Mouse (Mus musculus) lung, adult 2 months (tissue): ENCODE data around the gene 2900011O08Rik. TPM values are rescaled to one million over a fixed set of nuclear protein-coding genes. Genes with fewer than 3 reads are reported as not detected.
"Not testable (repeated sequence)": the region's sequence is repeated elsewhere in the genome, so short reads cannot be mapped to it uniquely, and the experiment has no call there.

Experiments used
- DNase-seq: peaks from one replicate; pipeline ENCODE4 v3.0.0; 2022
- H3K4me1 ChIP-seq: fragments of 200-500 bp; 2 replicates; pipeline ENCODE4 v1.6.1; 2011; ENCODE audit warnings: low read length; ENCODE audit not compliant: control insufficient read depth, insufficient read depth
- H3K4me3 ChIP-seq: fragments of 200-500 bp; replicated peaks from 2 replicates; pipeline ENCODE3; 2011; ENCODE audit warnings: low read depth, mild to moderate bottlenecking, control low read depth, low read length; ENCODE audit errors: extremely low read depth
- CTCF ChIP-seq: fragments of 200-500 bp; IDR thresholded peaks from 2 replicates; pipeline ENCODE4 v1.5.1; 2011; ENCODE audit warnings: mild to moderate bottlenecking, low read length, control low read depth; ENCODE audit not compliant: insufficient read depth
- POLR2A ChIP-seq: fragments of 200-500 bp; IDR thresholded peaks from 2 replicates; pipeline ENCODE4 v1.6.1; 2011; ENCODE audit warnings: low read depth, mild to moderate bottlenecking, control low read depth, low read length, borderline replicate concordance; ENCODE audit errors: extremely low read depth
- WGBS: fragments of 180-500 bp; shearing (Covaris S2); methylation state at CpG from one replicate; pipeline ENCODE4 v1.1.7; 2018; 5-methylcytosine and 5-hydroxymethylcytosine counted together
- polyA plus RNA-seq: library from polyadenylated mRNA; depleted of rRNA; stranded (reverse); fragments of >200 nt; gene quantifications from 2 replicates; pipeline ENCODE4 v1.2.3, GENCODE M21; 2012

The 2900011O08Rik gene
- polyA plus RNA-seq, 1 experiment: 0.20 TPM

DNA sequence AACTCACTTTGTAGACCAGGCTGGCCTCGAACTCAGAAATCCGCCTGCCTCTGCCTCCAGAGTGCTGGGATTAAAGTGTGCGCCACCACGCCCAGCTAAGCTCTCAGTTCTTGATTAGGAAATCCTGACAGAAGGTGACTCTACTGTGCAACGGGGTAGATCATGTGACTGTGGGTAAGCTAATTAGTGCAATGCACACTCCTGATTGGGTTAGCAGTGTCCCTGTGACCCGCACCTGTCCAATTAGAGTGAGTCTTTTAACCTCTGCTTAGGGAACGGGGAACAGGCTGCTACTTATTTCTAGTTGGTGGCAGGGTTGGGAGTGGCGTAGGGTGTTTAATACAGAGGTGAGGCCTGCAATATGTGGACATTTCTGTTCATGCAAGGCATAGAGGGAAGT, 14.4 kb upstream of the 2900011O08Rik start:
- H3K4me1 ChIP-seq: no peaks in the 10 kb centered on the region
- no peak for TF ChIP-seq CTCF
- no peak for TF ChIP-seq POLR2A
- no peak overlapping the region for H3K4me3 ChIP-seq
- WGBS: 86% methylated on average over 8 of the region's 8 CpGs
- no peak for DNase-seq

DNA sequence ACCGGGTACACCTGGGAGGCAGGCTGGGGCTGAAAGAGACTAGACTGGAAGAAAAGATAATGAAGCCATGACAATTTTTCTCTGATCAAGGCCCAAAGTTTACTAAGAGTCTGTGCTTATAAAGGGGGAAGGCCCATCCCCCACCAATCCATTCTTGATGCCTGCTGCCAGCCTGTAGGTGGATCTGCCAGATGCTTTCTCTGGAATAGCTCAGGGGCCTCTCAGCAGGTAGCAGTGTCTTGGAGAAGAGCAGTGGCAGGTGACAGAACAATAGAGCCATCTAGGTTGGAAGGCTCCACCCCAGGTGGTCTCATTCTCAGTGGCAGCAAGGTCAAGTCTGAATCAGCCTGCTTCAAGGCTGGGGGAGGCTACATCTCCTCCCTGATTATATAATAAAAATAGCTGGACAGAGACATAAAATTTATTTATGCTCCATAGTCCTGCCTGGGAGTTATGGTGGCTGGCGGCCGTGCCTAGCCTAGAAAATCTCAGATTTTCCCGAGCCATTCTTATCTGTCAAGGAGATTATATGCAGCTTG, 10.0 kb upstream of the 2900011O08Rik start:
- H3K4me1 ChIP-seq, H3K4me3 ChIP-seq, DNase-seq: not testable (repeated sequence)
- 85% methylated on average over 4 of the region's 4 CpGs for WGBS

- not testable (repeated sequence) for DNase-seq, H3K4me1 ChIP-seq, H3K4me3 ChIP-seq
- 55% methylated on average over 1 of the region's 1 CpGs for WGBS
These were observed 9.4 kb upstream of the 2900011O08Rik start for GRCm38 (mm10) chr16:13977026-13977425.

GRCm38 (mm10) chr16:13981726-13982125, 4.7 kb upstream of the 2900011O08Rik start:
- 79% methylated on average over 3 of the region's 3 CpGs for WGBS
- not testable (repeated sequence) for DNase-seq, H3K4me1 ChIP-seq, H3K4me3 ChIP-seq

DNA sequence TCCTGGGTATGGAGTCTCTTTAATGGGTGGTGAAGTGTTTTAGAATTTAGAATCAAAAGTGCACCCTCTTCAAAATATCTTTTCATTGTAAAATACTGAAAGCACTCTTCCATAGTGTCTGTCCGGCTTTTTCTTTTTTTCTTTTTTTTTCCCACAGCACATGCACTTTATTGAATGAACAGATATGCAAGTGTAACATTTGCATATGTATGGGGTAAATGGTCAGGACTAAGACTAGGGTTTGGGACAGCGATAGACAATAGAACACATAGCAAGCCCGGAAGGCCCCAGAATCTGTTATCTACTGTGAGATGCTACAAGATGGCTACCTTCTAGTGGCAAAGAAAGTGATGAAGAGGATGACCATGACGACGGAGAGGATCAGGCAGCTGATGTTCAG, 3.2 kb upstream of the 2900011O08Rik start:
- no peak for DNase-seq
- H3K4me1 ChIP-seq: no peaks in the 10 kb centered on the region; the same call in 1 of the 2 replicates
- 89% methylated on average over 5 of the region's 5 CpGs for WGBS
- TF ChIP-seq CTCF (no peak), POLR2A (no peak)
- no peak overlapping the region for H3K4me3 ChIP-seq

DNA sequence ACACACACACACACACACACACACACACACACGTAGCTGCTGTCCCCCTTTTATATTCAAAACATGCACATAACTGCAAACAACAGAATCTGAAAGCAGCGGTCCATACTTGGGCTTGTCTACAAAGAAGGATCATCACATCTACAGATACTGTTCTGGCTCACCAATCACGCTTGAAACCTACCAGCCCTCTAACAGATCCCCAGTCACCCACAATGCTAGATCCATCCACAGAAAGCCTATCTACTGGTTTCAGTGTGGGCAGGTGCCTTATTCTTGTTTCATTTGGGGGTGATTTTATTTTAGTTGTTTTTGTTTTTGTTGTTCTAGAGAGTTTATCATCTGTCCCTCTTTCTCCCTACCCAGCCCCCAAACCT, 219 bp upstream of the 2900011O08Rik start:
- H3K4me1 ChIP-seq: no peaks in the 10 kb centered on the region; the same call in 1 of the 2 replicates
- no peak for DNase-seq
- WGBS: 66% methylated on average over 3 of the region's 3 CpGs
- TF ChIP-seq CTCF (no peak), POLR2A (no peak)
- no peak overlapping the region for H3K4me3 ChIP-seq

- WGBS: 79% methylated on average over 11 of the region's 11 CpGs
- DNase-seq: no peak
- no peak overlapping the region for H3K4me3 ChIP-seq
- no peak for TF ChIP-seq POLR2A
- TF ChIP-seq CTCF: no peak
- H3K4me1 ChIP-seq: no peaks in the 10 kb centered on the region
These were observed 6.3 kb downstream of the 2900011O08Rik start for GRCm38 (mm10) chr16:13992518-13993248.

DNA sequence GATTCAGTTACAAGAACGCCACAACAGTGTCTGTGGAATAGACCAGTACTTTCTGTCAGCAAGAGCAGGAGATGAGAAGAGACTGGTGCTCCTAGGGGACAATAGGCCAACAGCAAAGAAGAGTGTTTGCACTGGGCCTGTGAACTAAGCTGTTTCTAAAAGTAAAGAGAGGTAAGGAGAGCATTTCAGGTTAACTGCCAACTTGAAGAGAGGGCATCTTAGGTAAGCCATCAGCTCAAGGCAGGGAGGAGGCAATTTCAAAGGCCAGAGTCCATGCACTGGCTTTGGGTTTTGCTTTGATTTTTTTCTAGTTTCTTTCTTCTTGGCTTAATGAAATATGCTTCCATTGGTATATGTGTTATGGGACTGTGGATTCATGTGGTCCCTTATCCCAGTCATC, 7.7 kb downstream of the 2900011O08Rik start:
- no peak for DNase-seq
- Histone ChIP-seq H3K4me3 (no peak overlapping the region), H3K4me1 (no peaks in the 10 kb centered on the region)
- 89% methylated on average over 1 of the region's 1 CpGs for WGBS
- TF ChIP-seq POLR2A (no peak), CTCF (no peak)

DNA sequence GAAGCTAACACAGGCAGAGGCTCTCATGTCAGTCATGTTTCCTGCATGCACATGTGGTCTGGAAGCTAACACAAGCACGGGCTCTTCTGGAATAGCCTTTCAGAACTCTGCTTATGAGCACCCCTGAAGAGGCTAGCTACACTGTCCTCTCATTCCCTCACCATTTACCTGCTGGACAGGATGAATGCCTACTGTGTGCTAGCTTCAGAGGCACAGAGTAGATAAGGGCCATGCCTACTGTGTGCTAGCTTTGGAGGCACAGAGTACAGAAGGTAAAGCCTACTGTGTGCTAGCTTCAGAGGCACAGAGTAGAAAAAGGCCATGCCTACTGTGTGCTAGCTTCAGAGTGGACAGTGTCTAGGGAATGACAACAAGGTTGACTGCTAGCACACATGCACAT, 8.1 kb downstream of the 2900011O08Rik start:
- DNase-seq: no peak
- Histone ChIP-seq H3K4me1 (no peaks in the 10 kb centered on the region), H3K4me3 (no peak overlapping the region)
- TF ChIP-seq CTCF (no peak), POLR2A (no peak)
- 72% methylated on average over 1 of the region's 1 CpGs for WGBS

DNA sequence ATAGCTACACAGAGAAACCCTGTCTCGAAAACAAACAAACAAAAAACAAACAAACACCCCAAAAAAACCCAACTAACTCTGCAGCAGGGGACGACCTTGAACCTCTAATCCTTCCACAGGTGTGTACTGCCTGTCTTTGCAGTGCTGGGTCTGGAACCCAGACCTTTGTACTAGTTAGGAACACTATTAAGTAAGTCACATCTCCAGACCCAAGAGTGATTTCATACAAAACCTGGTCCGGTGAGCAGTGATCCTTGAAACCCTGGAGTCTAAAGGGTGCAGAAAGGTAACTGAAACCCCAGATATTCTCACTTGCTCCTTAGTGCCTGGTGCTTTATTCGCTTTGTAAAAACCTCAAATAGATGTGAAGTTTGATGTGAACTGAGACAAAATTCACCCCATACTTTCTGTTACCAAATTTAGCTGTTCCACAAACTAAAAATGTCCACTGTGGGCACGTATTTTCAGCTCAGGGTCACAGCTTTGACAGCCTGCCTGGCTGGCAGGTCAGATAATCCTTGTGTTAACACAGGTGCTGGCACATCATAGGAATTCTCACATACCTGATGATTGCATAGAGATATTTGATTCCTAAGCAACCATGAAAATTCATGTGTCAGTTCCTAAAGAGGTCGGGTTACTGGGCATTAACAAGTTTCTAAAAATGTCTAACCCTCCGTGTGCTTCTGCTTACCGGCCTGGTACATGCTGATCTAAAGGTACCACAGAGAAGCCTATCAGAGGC, 17.2 kb downstream of the 2900011O08Rik start:
- WGBS: 47% methylated on average over 8 of the region's 8 CpGs
- no peak for TF ChIP-seq CTCF
- no peak for TF ChIP-seq POLR2A
- Histone ChIP-seq H3K4me1 (no peaks in the 10 kb centered on the region), H3K4me3 (no peak overlapping the region)
- DNase-seq: no peak
